In the genomic region with DNA sequence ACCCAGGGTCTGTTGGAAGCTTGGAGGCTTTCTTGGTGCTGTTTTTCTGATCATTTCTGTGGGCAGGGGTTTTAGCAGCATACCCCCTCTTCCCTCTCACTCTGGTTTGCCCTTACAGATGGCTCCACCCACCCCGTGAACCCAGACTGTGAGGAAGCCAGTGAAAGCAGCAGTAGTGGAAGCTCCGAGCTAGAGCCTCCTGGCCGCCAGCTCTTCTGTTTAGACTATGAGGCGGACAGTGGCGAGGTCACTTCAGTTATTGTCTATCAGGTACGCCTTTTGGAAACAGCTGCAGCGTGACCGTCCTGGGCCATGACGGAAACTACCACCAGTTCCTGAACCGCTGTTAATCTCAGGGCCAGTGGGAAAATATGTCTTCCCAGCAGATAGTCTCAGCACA, we compare ENCODE assay signal across 9 mouse cellular contexts. TPM values are rescaled to one million over a fixed set of nuclear protein-coding genes. Genes with fewer than 3 reads are reported as not detected.
DNase-seq lines count a peak whose midpoint lies in the region; ATAC-seq and TF ChIP-seq lines count a peak whose summit lies in the region.
"Had no signal": no experiment of that assay in that cellular context is flagged by ENCODE, and none has a peak within 500 bp of the region (broad histone marks: within the 10 kb centered on the region; RNA-seq: fewer than 3 reads in every experiment).

No protein-coding gene starts in this region.

- no peak for TF ChIP-seq POLR2A in heart, adult 2 months (IDR thresholded peaks at IDR 0.05; ENCODE audit: insufficient read depth, low read depth, low read length)
- TF ChIP-seq POLR2A in bone marrow macrophage, adult 2 months (IDR thresholded peaks at IDR 0.05; ENCODE audit: borderline replicate concordance, low read depth, low read length): no peak

- intact Hi-C loops in heart, adult 2 months (cut with DNase I): no loop called here

- no peaks in the 10 kb centered on the region for H3K27me3 ChIP-seq in heart, adult 2 months (ENCODE audit: control insufficient read depth, insufficient read depth, low read length)
- H3K27me3 ChIP-seq in hindbrain, embryonic 12.5 days: no peaks in the 10 kb centered on the region
- H3K27me3 ChIP-seq in liver, embryonic 15.5 days: peaks cover 4% of the 10 kb centered on the region; the same call in 1 of the 2 replicates

- no peak for DNase-seq in heart, adult 2 months
- no peak for DNase-seq in heart, adult 9 months (ENCODE audit: low spot score in 2 of 2)
- DNase-seq in frontal cortex, postnatal 36 days (ENCODE audit: low spot score in 2 of 2): no peak
- DNase-seq in urinary bladder, postnatal 25 days (ENCODE audit: low spot score): no peak
- no peak for DNase-seq in layer of hippocampus, postnatal 25 days (ENCODE audit: extremely low spot score in 1 of 2, low spot score in 1 of 2)
- DNase-seq: right cerebral cortex, adult 18-20 months had no signal

- peaks cover 6% of the 10 kb centered on the region for H3K79me2 ChIP-seq in heart, adult 2 months (replicated peaks; ENCODE audit: control insufficient read depth, insufficient read depth, low read length)

- no peak for TF ChIP-seq CTCF in heart, adult 2 months (IDR thresholded peaks at IDR 0.05)
- TF ChIP-seq CTCF in bone marrow macrophage, adult 2 months (IDR thresholded peaks at IDR 0.05; ENCODE audit: low read depth, low read length): no peak

- H3K4me3 ChIP-seq in heart, adult 2 months: peak overlapping the region; percentile 71; the same call in 1 of the 2 replicates
- peak overlapping the region; percentile 88 for H3K4me3 ChIP-seq in bone marrow macrophage, adult 2 months (ENCODE audit: insufficient read depth, low read length)
- 0 out of 2 replicates have a peak overlapping the region, but pooled peaks have one; percentile 76 for H3K4me3 ChIP-seq in hindbrain, embryonic 12.5 days
- peak overlapping the region; percentile 93 for H3K4me3 ChIP-seq in liver, embryonic 15.5 days (replicated peaks)

- H3K36me3 ChIP-seq in heart, adult 2 months (ENCODE audit: control insufficient read depth, insufficient read depth, low read length): peaks cover 25% of the 10 kb centered on the region
- H3K36me3 ChIP-seq in hindbrain, embryonic 12.5 days: peaks cover 24% of the 10 kb centered on the region
- H3K36me3 ChIP-seq in liver, embryonic 15.5 days (replicated peaks): peaks cover 32% of the 10 kb centered on the region

- H3K4me1 ChIP-seq in heart, adult 2 months (ENCODE audit: control insufficient read depth, insufficient read depth, low read length): peaks cover 11% of the 10 kb centered on the region
- H3K4me1 ChIP-seq in bone marrow macrophage, adult 2 months (ENCODE audit: control insufficient read depth, insufficient read depth, low read length): peaks cover 47% of the 10 kb centered on the region
- H3K4me1 ChIP-seq in hindbrain, embryonic 12.5 days: peaks cover 36% of the 10 kb centered on the region
- peaks cover 79% of the 10 kb centered on the region for H3K4me1 ChIP-seq in liver, embryonic 15.5 days (replicated peaks)

- H3K9ac ChIP-seq in heart, adult 2 months (ENCODE audit: low read depth, low read length): peak overlapping the region; percentile 49
- no peak overlapping the region for H3K9ac ChIP-seq in hindbrain, embryonic 12.5 days
- H3K9ac ChIP-seq in liver, embryonic 15.5 days: peak overlapping the region; percentile 99

- H3K27ac ChIP-seq in heart, adult 2 months: peak overlapping the region; percentile 97
- peak overlapping the region; percentile 40 for H3K27ac ChIP-seq in bone marrow macrophage, adult 2 months (ENCODE audit: insufficient read depth, low read depth, low read length)
- no peak overlapping the region for H3K27ac ChIP-seq in hindbrain, embryonic 12.5 days
- H3K27ac ChIP-seq in liver, embryonic 15.5 days (replicated peaks): peak overlapping the region; percentile 93

- 60% methylated on average over 10 of the region's 10 CpGs for whole genome bisulfite sequencing in heart, adult 2 months
- WGBS in hindbrain, embryonic 12.5 days: 77% methylated on average over 10 of the region's 10 CpGs
- 61% methylated on average over 10 of the region's 10 CpGs for WGBS in liver, embryonic 15.5 days (ENCODE audit: insufficient replicate concordance)

- no peak for ATAC-seq in hindbrain, embryonic 12.5 days (ENCODE audit: low FRiP score)
- no peak for ATAC-seq in liver, embryonic 15.5 days (ENCODE audit: insufficient read depth)

- peak overlapping the region; percentile 84 for H3K4me2 ChIP-seq in hindbrain, embryonic 12.5 days (replicated peaks)
- H3K4me2 ChIP-seq in liver, embryonic 15.5 days: peak overlapping the region; percentile 94

- no peaks in the 10 kb centered on the region for H3K9me3 ChIP-seq in hindbrain, embryonic 12.5 days (replicated peaks)
- no peaks in the 10 kb centered on the region for H3K9me3 ChIP-seq in liver, embryonic 15.5 days (replicated peaks)

- TF ChIP-seq EP300 in heart, adult 2 months (IDR thresholded peaks at IDR 0.05; ENCODE audit: insufficient read depth, low read depth, low read length): no peak

RNA-seq across cellular contexts. Expression of a gene that starts 1.3 kb away (rescaled TPM):
- total RNA-seq in heart, adult 2 months (2021): 1 to 10 TPM; 8.2 to 9.1 TPM
- polyA plus RNA-seq in heart, adult 2 months (2012; rRNA removed): 8.7 and 13.6 TPM in 2 replicates
- polyA plus RNA-seq in bone marrow macrophage, adult 2 months (2012; ENCODE audit: insufficient read depth, insufficient read length, missing spikeins): 33.9 and 36.5 TPM in 2 replicates
- 26.1 and 28.2 TPM in 2 replicates for polyA plus RNA-seq in hindbrain, embryonic 12.5 days (2016; fragmentation: Nextera tagmentation; extraction: Ambion mirVana)
- 11.6 and 14.5 TPM in 2 replicates for polyA plus RNA-seq in liver, embryonic 15.5 days (2015; fragmentation: Nextera tagmentation; extraction: Ambion mirVana)
- 10 to 100 TPM; 13.1 to 15.8 TPM for total RNA-seq in layer of hippocampus, postnatal 25 days (2021)

RNA-seq across cellular contexts. Expression of a gene that starts 3.4 kb away (rescaled TPM):
- 10 to 100 TPM; 14.9 to 17.7 TPM for total RNA-seq in heart, adult 2 months (2021)
- polyA plus RNA-seq in heart, adult 2 months (2012; rRNA removed): 11.4 and 19.0 TPM in 2 replicates
- polyA plus RNA-seq in bone marrow macrophage, adult 2 months (2012; ENCODE audit: insufficient read depth, insufficient read length, missing spikeins): 19.9 and 20.2 TPM in 2 replicates
- 56.4 and 57.9 TPM in 2 replicates for polyA plus RNA-seq in hindbrain, embryonic 12.5 days (2016; fragmentation: Nextera tagmentation; extraction: Ambion mirVana)
- 37.3 and 38.7 TPM in 2 replicates for polyA plus RNA-seq in liver, embryonic 15.5 days (2015; fragmentation: Nextera tagmentation; extraction: Ambion mirVana)
- 10 to 100 TPM; 31.4 to 36.4 TPM for total RNA-seq in layer of hippocampus, postnatal 25 days (2021)

RNA-seq across cellular contexts. Expression of a gene that starts 6.8 kb away (rescaled TPM):
- total RNA-seq in heart, adult 2 months (2021): 10 to 100 TPM; 22.7 to 22.8 TPM
- polyA plus RNA-seq in heart, adult 2 months (2012; rRNA removed): 79.2 and 86.9 TPM in 2 replicates
- polyA plus RNA-seq in bone marrow macrophage, adult 2 months (2012; ENCODE audit: insufficient read depth, insufficient read length, missing spikeins): 3.0 and 3.6 TPM in 2 replicates
- polyA plus RNA-seq in hindbrain, embryonic 12.5 days (2016; fragmentation: Nextera tagmentation; extraction: Ambion mirVana): 8.5 and 10.0 TPM in 2 replicates
- polyA plus RNA-seq in liver, embryonic 15.5 days (2015; fragmentation: Nextera tagmentation; extraction: Ambion mirVana): 52.0 and 62.6 TPM in 2 replicates
- 10 to 100 TPM in 1 of 2 experiments, 1 to 10 TPM in 1; 8.5 to 11.9 TPM for total RNA-seq in layer of hippocampus, postnatal 25 days (2021)

RNA-seq across cellular contexts. Expression of a gene that starts 18.3 kb away (rescaled TPM):
- total RNA-seq in heart, adult 2 months (2021): 10 to 100 TPM; 36.0 to 40.7 TPM
- polyA plus RNA-seq in heart, adult 2 months (2012; rRNA removed): 44.0 and 56.6 TPM in 2 replicates
- 97.4 and 105 TPM in 2 replicates for polyA plus RNA-seq in bone marrow macrophage, adult 2 months (2012; ENCODE audit: insufficient read depth, insufficient read length, missing spikeins)
- polyA plus RNA-seq in hindbrain, embryonic 12.5 days (2016; fragmentation: Nextera tagmentation; extraction: Ambion mirVana): 95.0 and 98.3 TPM in 2 replicates
- polyA plus RNA-seq in liver, embryonic 15.5 days (2015; fragmentation: Nextera tagmentation; extraction: Ambion mirVana): 82.5 and 88.5 TPM in 2 replicates
- 10 to 100 TPM; 75.9 to 83.5 TPM for total RNA-seq in layer of hippocampus, postnatal 25 days (2021)

RNA-seq across cellular contexts. Expression of a gene that starts 31.9 kb away (rescaled TPM):
- total RNA-seq in heart, adult 2 months (2021): 10 to 100 TPM; 49.3 to 58.3 TPM
- polyA plus RNA-seq in heart, adult 2 months (2012; rRNA removed): 99.6 and 116 TPM in 2 replicates
- polyA plus RNA-seq in bone marrow macrophage, adult 2 months (2012; ENCODE audit: insufficient read depth, insufficient read length, missing spikeins): 5.3 and 10.5 TPM in 2 replicates
- 10.0 and 11.0 TPM in 2 replicates for polyA plus RNA-seq in hindbrain, embryonic 12.5 days (2016; fragmentation: Nextera tagmentation; extraction: Ambion mirVana)
- polyA plus RNA-seq in liver, embryonic 15.5 days (2015; fragmentation: Nextera tagmentation; extraction: Ambion mirVana): 66.2 and 67.1 TPM in 2 replicates
- total RNA-seq in layer of hippocampus, postnatal 25 days (2021): 1 to 10 TPM; 3.9 to 4.6 TPM
